Mouse (Mus musculus): ENCODE results near the gene Agbl2. TPM values are rescaled to one million over a fixed set of nuclear protein-coding genes. Genes with fewer than 3 reads are reported as not detected.

Gene Agbl2
- 2.4 and 2.5 TPM in 2 replicates for polyA plus RNA-seq (2015; fragmentation: Nextera tagmentation; extraction: Ambion mirVana)

DNA sequence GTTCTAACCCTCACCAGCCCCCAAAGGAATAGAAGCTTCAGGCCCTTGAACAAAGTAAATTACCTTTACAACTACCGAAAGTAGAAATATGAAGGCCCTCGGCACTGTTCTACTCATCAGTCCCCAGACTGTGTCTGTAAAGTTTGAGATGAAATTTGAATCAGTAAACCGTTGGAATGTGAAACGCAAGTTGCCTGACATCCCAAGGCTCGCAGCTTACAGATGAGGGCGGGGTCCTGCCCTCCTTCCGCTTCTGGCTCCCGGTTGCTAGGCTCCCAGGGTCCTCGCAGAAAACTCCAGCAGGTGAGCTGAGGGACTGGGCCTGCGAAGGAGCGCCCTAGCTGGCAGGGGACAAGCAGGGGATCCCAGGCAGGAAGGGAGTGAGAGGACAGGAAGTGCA lies at the start of gene Agbl2:
Gene Agbl2 (plus strand): TSS at position 270 of the 400 bp plus-strand sequence.
- peak within 1 kb of the TSS; percentile 58 for H3K9ac ChIP-seq (ENCODE audit: low read length)
- no peaks in the 10 kb centered on the region for H3K4me1 ChIP-seq (replicated peaks; ENCODE audit: control insufficient read depth, insufficient read depth, low read length)
- peak within 1 kb of the TSS; percentile 75 for H3K4me2 ChIP-seq (ENCODE audit: low read depth, low read length)
- H3K27ac ChIP-seq (ENCODE audit: low read length) = no peak within 1 kb of the TSS
- no peaks in the 10 kb centered on the region; the same call in 1 of the 2 replicates for H3K27me3 ChIP-seq (ENCODE audit: control insufficient read depth, insufficient read depth, low read depth, low read length)
- H3K9me3 ChIP-seq (ENCODE audit: control insufficient read depth, low read length) = no peaks in the 10 kb centered on the region
- peak; percentile 80 for ATAC-seq (ENCODE audit: low read depth)
- H3K36me3 ChIP-seq (ENCODE audit: control insufficient read depth, insufficient read depth, low read length) = peaks cover 26% of the 10 kb centered on the region
- WGBS = 3% methylated on average over 11 of the region's 11 CpGs
- peak within 1 kb of the TSS; percentile 47 for H3K4me3 ChIP-seq (ENCODE audit: low read length)

DNA sequence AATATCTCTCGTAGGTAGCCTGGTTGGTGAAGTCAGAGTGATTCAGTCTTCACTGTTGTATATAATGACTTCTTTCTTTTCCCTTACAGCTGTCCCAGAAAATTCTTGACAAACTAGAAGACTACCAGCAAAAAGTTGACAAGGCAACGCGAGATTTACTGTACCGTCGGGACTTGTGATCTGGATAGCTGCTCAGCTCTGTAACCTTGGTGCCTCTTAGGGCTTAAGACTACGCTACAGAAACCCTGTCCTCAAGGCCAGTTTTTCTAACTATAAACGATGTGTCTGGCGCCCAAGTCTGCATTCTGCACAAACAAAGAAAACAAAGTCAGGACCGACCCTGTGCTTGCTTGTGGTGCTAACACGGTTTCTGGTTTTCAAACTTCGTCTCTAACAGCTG lies 47.2 kb upstream of the Agbl2 start:
- H3K9me3 ChIP-seq (ENCODE audit: control insufficient read depth, low read length) = no peaks in the 10 kb centered on the region
- WGBS = 87% methylated on average over 11 of the region's 11 CpGs
- no peak for ATAC-seq (ENCODE audit: low read depth)
- no peak overlapping the region for H3K4me3 ChIP-seq (ENCODE audit: low read length)
- no peaks in the 10 kb centered on the region for H3K4me1 ChIP-seq (replicated peaks; ENCODE audit: control insufficient read depth, insufficient read depth, low read length)
- no peak overlapping the region for H3K9ac ChIP-seq (ENCODE audit: low read length)
- H3K4me2 ChIP-seq (ENCODE audit: low read depth, low read length) = no peak overlapping the region
- H3K36me3 ChIP-seq (ENCODE audit: control insufficient read depth, insufficient read depth, low read length) = peaks cover 43% of the 10 kb centered on the region
- H3K27ac ChIP-seq (ENCODE audit: low read length) = no peak overlapping the region
- H3K27me3 ChIP-seq (ENCODE audit: control insufficient read depth, insufficient read depth, low read depth, low read length) = no peaks in the 10 kb centered on the region

DNA sequence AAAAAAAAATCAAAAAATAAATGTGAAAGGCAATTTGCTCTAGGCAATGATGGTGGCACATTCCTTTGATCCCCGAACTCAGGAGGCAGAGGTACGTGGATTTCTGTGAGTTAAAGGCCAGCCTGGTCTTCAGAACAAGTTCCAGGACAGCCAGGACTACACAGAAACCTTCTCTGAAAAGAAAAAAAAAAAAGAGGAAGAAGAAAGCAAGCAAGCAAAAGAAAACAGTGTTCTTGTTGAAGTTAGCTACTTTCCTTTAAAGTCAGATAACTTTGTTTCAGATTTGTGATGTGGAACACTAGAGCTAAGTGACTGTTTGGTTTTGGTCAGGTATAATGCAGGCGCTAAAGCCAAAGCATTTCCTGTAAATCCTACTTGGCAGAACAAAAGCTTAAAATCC lies 43.7 kb upstream of the Agbl2 start:
- Histone ChIP-seq H3K4me1 (replicated peaks; ENCODE audit: control insufficient read depth, insufficient read depth, low read length) (no peaks in the 10 kb centered on the region), H3K27ac (ENCODE audit: low read length) (no peak overlapping the region), H3K9ac (ENCODE audit: low read length) (no peak overlapping the region), H3K4me3 (ENCODE audit: low read length) (no peak overlapping the region), H3K4me2 (ENCODE audit: low read depth, low read length) (no peak overlapping the region), H3K36me3 (ENCODE audit: control insufficient read depth, insufficient read depth, low read length) (peaks cover 17% of the 10 kb centered on the region), H3K27me3 (ENCODE audit: control insufficient read depth, insufficient read depth, low read depth, low read length) (no peaks in the 10 kb centered on the region), H3K9me3 (ENCODE audit: control insufficient read depth, low read length) (no peaks in the 10 kb centered on the region)
- 92% methylated on average over 3 of the region's 3 CpGs for WGBS
- no peak for ATAC-seq (ENCODE audit: low read depth)

DNA sequence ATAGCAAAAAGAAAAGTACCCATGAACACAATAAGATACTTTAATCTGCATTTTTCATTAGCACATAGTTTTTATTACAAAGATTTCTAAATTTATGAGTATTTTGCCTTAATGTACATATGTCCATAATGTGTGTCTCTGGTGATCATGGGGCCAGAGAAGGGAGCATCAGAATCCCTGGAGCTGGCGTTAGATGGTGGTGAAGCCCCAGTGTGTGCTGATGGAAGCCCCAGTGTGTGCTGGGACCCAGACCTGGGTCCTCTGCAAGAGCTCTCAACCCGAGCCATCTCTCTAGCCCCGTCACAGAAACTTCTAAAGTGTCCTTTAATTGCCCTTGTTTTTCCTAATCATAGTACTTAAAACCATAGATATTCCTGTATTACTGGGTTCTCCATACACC lies 43.2 kb upstream of the Agbl2 start:
- WGBS = 86% methylated on average over 3 of the region's 3 CpGs
- peaks cover 17% of the 10 kb centered on the region for H3K36me3 ChIP-seq (ENCODE audit: control insufficient read depth, insufficient read depth, low read length)
- H3K4me1 ChIP-seq (replicated peaks; ENCODE audit: control insufficient read depth, insufficient read depth, low read length) = no peaks in the 10 kb centered on the region
- no peaks in the 10 kb centered on the region for H3K9me3 ChIP-seq (ENCODE audit: control insufficient read depth, low read length)
- H3K4me2 ChIP-seq (ENCODE audit: low read depth, low read length) = no peak overlapping the region
- no peak for ATAC-seq (ENCODE audit: low read depth)
- no peak overlapping the region for H3K9ac ChIP-seq (ENCODE audit: low read length)
- no peaks in the 10 kb centered on the region for H3K27me3 ChIP-seq (ENCODE audit: control insufficient read depth, insufficient read depth, low read depth, low read length)
- no peak overlapping the region for H3K4me3 ChIP-seq (ENCODE audit: low read length)
- no peak overlapping the region for H3K27ac ChIP-seq (ENCODE audit: low read length)

DNA sequence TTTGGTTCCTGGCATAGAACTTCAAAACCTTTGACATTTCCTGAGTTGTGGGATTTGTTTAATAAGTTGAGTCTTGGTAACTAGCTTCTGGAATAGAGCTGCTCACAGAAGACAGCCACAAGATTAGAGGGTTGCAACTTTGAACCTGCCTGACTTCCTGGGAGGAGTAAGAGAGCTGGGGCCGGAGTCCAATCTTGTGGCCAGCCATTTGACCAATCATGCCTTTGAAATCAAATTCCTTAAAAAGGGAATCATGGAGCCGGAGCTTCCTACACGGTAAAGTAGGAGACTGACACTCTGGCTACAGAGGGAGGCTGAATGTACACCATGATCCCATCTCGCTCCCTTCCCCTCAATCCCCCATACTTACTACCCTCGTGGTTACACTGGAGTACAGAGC lies 42.6 kb upstream of the Agbl2 start:
- ATAC-seq (ENCODE audit: low read depth) = no peak
- H3K9ac ChIP-seq (ENCODE audit: low read length) = no peak overlapping the region
- peaks cover 11% of the 10 kb centered on the region for H3K36me3 ChIP-seq (ENCODE audit: control insufficient read depth, insufficient read depth, low read length)
- 82% methylated on average over 5 of the region's 5 CpGs for WGBS
- H3K9me3 ChIP-seq (ENCODE audit: control insufficient read depth, low read length) = no peaks in the 10 kb centered on the region
- H3K27ac ChIP-seq (ENCODE audit: low read length) = no peak overlapping the region
- H3K4me3 ChIP-seq (ENCODE audit: low read length) = no peak overlapping the region
- H3K4me1 ChIP-seq (replicated peaks; ENCODE audit: control insufficient read depth, insufficient read depth, low read length) = no peaks in the 10 kb centered on the region
- H3K27me3 ChIP-seq (ENCODE audit: control insufficient read depth, insufficient read depth, low read depth, low read length) = no peaks in the 10 kb centered on the region
- no peak overlapping the region for H3K4me2 ChIP-seq (ENCODE audit: low read depth, low read length)

DNA sequence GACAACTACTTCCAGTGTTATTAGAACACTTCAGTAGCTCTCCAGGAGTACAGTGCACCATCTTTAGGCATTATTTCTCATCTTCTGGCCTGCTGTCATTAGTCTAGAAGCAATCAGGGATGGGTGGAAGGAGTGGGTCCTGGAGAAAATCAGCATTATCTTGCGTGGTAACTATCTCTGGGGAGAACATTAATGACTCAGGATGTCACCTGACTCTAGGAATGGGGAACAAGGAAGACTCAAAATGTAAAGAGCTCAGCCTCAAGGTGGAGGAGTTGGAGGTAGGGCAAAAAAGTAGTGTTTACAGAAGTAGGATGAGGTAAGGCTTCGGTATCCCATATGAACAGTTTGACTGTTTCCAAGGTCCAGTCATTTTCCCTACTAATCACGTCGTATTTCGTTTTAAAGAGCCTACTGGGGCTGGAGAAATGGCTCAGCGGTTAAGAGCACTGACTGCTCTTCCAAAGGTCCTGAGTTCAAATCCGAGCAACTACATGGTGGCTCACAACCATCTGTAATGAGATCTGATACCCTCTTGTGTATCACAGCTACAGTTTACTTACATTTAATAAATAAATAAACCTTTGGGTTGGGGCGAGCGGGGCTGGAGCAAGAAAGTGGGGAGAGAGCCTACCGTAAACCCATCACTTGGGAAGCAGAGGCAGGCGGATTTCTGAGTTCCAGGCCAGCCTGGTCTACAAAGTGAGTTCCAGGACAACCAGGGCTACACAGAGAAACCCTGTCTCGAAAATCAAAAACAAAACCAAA lies 38.1 kb upstream of the Agbl2 start:
- Histone ChIP-seq H3K4me2 (ENCODE audit: low read depth, low read length) (peak overlapping the region; percentile 61), H3K9ac (ENCODE audit: low read length) (peak overlapping the region; percentile 58), H3K27ac (ENCODE audit: low read length) (peak overlapping the region; percentile 90), H3K27me3 (ENCODE audit: control insufficient read depth, insufficient read depth, low read depth, low read length) (no peaks in the 10 kb centered on the region), H3K4me1 (replicated peaks; ENCODE audit: control insufficient read depth, insufficient read depth, low read length) (peaks cover 10% of the 10 kb centered on the region), H3K9me3 (ENCODE audit: control insufficient read depth, low read length) (no peaks in the 10 kb centered on the region), H3K36me3 (ENCODE audit: control insufficient read depth, insufficient read depth, low read length) (peaks cover 7% of the 10 kb centered on the region), H3K4me3 (ENCODE audit: low read length) (peak overlapping the region; percentile 99)
- WGBS = 56% methylated on average over 12 of the region's 12 CpGs
- ATAC-seq (ENCODE audit: low read depth) = no peak

DNA sequence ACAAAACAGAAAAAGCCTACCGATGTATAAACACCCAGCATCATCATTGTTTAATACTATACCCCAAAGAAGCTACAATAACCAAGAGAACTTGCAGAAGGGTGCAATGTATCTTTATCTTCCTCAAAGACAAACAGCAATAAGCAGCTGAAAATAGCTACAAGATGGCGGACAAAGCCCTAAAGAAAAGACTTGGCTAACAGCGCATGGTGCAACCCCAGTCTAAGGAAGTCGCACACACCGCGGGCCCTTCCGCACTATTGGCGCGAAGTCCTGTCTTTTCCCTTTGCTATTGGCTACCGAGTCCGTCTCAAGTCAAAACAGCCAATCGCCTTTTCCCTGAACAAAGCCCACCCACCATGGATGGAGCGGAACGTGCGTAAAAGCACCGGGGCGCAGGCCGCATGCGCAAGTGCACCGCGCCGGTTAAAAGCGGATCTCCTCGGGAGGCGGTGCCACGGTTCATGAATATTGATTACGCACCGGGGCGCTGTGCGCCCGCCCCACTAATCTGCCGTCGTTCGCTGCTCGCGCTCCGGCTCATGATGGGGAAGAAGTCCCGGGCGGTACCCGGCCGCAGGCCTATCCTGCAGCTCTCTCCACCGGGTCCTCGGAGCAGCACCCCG lies 37.4 kb upstream of the Agbl2 start, which contains the start of gene Fnbp4:
Gene Fnbp4 (plus strand): TSS at position 318 of the 626 bp plus-strand sequence.
- H3K4me3 ChIP-seq (ENCODE audit: low read length) = peak within 1 kb of the TSS; percentile 99
- peak within 1 kb of the TSS; percentile 61 for H3K4me2 ChIP-seq (ENCODE audit: low read depth, low read length)
- peak within 1 kb of the TSS; percentile 99 for H3K9ac ChIP-seq (ENCODE audit: low read length)
- ATAC-seq (ENCODE audit: low read depth) = peak; percentile 99
- peaks cover 12% of the 10 kb centered on the region for H3K4me1 ChIP-seq (replicated peaks; ENCODE audit: control insufficient read depth, insufficient read depth, low read length)
- WGBS = under 1% methylated on average over 44 of the region's 44 CpGs
- H3K27me3 ChIP-seq (ENCODE audit: control insufficient read depth, insufficient read depth, low read depth, low read length) = no peaks in the 10 kb centered on the region
- H3K36me3 ChIP-seq (ENCODE audit: control insufficient read depth, insufficient read depth, low read length) = peaks cover 11% of the 10 kb centered on the region
- H3K9me3 ChIP-seq (ENCODE audit: control insufficient read depth, low read length) = no peaks in the 10 kb centered on the region
- H3K27ac ChIP-seq (ENCODE audit: low read length) = peak within 1 kb of the TSS; percentile 97

DNA sequence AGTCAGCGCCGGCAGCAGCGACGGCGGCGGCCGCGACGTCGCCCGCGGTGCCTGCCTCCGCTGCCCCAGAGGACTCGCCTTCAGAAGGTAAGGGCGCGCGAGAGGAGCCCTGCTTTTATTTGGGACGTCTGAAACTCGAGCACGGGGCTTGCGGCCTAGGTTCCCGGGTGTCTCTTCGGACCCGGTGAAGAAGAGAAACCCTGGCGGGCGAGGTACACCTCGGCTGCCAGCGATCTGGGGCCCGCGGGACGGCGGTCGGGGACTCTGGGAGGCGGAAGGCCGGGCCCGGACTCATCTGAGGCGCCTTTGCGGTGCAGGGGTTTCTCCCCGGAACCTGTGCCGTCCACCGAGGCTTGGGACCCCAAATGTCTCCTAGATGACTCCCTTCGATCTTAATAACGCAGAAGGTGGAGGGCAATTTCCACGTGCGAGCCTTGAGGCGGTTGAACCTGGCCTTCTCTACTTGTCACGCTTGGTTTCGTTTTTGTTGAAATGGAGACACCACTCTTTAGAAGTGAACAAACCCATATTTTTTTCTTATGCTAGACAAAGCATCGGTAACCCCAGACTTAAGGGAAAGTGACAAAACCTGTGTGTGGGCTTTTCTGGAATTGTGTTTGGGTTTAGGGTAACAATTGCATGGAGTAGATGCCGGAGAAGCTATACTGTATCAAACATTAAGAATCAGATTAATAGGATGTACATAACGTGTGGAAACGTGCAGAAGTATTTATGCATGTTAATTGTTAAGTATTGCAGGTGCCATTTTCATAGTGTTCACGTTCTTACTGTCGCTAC lies 36.6 kb upstream of the Agbl2 start:
- no peaks in the 10 kb centered on the region for H3K9me3 ChIP-seq (ENCODE audit: control insufficient read depth, low read length)
- peaks cover 12% of the 10 kb centered on the region for H3K4me1 ChIP-seq (replicated peaks; ENCODE audit: control insufficient read depth, insufficient read depth, low read length)
- no peaks in the 10 kb centered on the region for H3K27me3 ChIP-seq (ENCODE audit: control insufficient read depth, insufficient read depth, low read depth, low read length)
- under 1% methylated on average over 54 of the region's 54 CpGs for WGBS
- H3K4me3 ChIP-seq (ENCODE audit: low read length) = peak overlapping the region; percentile 99
- peak overlapping the region; percentile 99 for H3K9ac ChIP-seq (ENCODE audit: low read length)
- peak overlapping the region; percentile 97 for H3K27ac ChIP-seq (ENCODE audit: low read length)
- peaks cover 11% of the 10 kb centered on the region for H3K36me3 ChIP-seq (ENCODE audit: control insufficient read depth, insufficient read depth, low read length)
- peak overlapping the region; percentile 59 for H3K4me2 ChIP-seq (ENCODE audit: low read depth, low read length)
- peak; percentile 51 for ATAC-seq (ENCODE audit: low read depth)

DNA sequence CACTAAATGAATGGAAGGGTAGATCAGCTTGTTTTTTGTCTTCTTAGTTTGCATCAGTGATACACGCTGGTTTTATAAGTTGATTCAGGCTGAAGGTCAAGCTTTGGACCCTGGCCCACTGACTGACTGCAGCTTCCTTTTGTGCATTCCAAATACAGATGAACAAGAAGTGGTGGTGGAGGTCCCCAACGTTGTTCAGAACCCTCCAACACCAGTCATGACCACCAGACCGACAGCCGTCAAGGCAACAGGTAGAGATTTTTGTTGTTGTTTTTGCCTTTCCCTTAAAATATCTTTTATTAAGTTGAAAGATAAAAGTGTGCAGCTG lies 36.0 kb upstream of the Agbl2 start:
- H3K4me1 ChIP-seq (replicated peaks; ENCODE audit: control insufficient read depth, insufficient read depth, low read length) = peaks cover 12% of the 10 kb centered on the region
- peak overlapping the region; percentile 97 for H3K27ac ChIP-seq (ENCODE audit: low read length)
- H3K9me3 ChIP-seq (ENCODE audit: control insufficient read depth, low read length) = no peaks in the 10 kb centered on the region
- H3K27me3 ChIP-seq (ENCODE audit: control insufficient read depth, insufficient read depth, low read depth, low read length) = no peaks in the 10 kb centered on the region
- peaks cover 15% of the 10 kb centered on the region for H3K36me3 ChIP-seq (ENCODE audit: control insufficient read depth, insufficient read depth, low read length)
- ATAC-seq (ENCODE audit: low read depth) = no peak
- peak overlapping the region; percentile 59 for H3K4me2 ChIP-seq (ENCODE audit: low read depth, low read length)
- 4% methylated on average over 4 of the region's 4 CpGs for WGBS
- H3K4me3 ChIP-seq (ENCODE audit: low read length) = peak overlapping the region; percentile 99
- H3K9ac ChIP-seq (ENCODE audit: low read length) = peak overlapping the region; percentile 99
